Comparison of ENCODE assay signal across 8 mouse cellular contexts in the genomic region with DNA sequence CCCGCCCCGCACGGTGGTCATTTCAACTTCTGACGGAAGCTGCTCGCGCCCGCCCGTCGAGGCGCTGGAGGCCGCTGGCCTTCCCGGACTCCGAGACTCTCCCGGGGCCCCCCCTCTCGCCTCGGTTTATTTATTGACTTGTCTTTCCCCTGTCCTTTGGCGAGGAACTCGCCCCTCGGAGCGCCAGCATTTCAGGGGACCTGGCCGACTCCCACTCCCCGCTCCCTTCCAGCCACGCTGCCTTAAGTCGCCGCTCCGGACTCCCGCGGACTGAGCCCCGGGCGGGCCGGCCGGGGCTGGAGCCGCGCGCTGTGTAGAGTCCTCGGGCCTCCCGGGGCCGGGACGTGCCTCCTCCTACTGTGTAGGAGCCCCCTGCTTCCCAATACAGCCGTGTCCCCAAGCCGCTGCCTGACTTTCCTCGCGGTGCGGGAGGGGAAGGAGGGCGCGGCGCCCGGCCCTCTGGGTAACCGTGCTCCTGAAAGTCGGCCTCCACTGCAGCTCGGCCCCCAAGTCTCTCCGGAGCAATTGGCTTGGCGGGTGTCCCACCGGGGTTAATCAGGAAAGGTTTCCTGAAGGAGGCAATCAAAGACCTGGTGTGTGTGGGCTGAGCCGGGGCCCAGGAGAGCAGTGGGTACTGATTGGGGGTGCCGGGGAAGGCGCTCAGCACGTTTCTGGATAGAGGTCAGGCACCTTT. TPM values are rescaled to one million over a fixed set of nuclear protein-coding genes. Genes with fewer than 3 reads are reported as not detected.
A peak's percentile ranks its signal among the peaks of the same experiment; 100 is the strongest.
DNase-seq lines count a peak whose midpoint lies in the region; ATAC-seq lines count a peak whose summit lies in the region.

No protein-coding gene starts in this region.

- H3K4me1 ChIP-seq in embryonic facial prominence, embryonic 10.5 days, result peaks cover 26% of the 10 kb centered on the region
- peaks cover 20% of the 10 kb centered on the region for H3K4me1 ChIP-seq in midbrain, embryonic 12.5 days

- H3K9ac ChIP-seq in midbrain, embryonic 12.5 days (replicated peaks), result peak overlapping the region; percentile 46

- peaks cover 47% of the 10 kb centered on the region for H3K36me3 ChIP-seq in embryonic facial prominence, embryonic 10.5 days (replicated peaks)
- peaks cover 54% of the 10 kb centered on the region for H3K36me3 ChIP-seq in midbrain, embryonic 12.5 days

- H3K4me3 ChIP-seq in embryonic facial prominence, embryonic 10.5 days, result peak overlapping the region; percentile 51
- peak overlapping the region; percentile 23 for H3K4me3 ChIP-seq in midbrain, embryonic 12.5 days

- no peaks in the 10 kb centered on the region for H3K9me3 ChIP-seq in embryonic facial prominence, embryonic 10.5 days
- no peaks in the 10 kb centered on the region for H3K9me3 ChIP-seq in midbrain, embryonic 12.5 days

- H3K27ac ChIP-seq in embryonic facial prominence, embryonic 10.5 days (replicated peaks), result no peak overlapping the region
- H3K27ac ChIP-seq in midbrain, embryonic 12.5 days (replicated peaks), result no peak overlapping the region

- H3K4me2 ChIP-seq in midbrain, embryonic 12.5 days (replicated peaks), result peak overlapping the region; percentile 45

- WGBS in embryonic facial prominence, embryonic 10.5 days, result 3% methylated on average over 58 of the region's 58 CpGs
- 6% methylated on average over 58 of the region's 58 CpGs for WGBS in midbrain, embryonic 12.5 days

- ATAC-seq in midbrain, embryonic 12.5 days (ENCODE audit: low FRiP score, low read depth), result peak; percentile 48; the same call in 1 of the 2 replicates
- no peak for ATAC-seq in monocyte, adult 5-6 weeks (replicated peaks; ENCODE audit: insufficient number of reproducible peaks, low FRiP score, low TSS enrichment, poor library complexity, severe bottlenecking)

- H3K27me3 ChIP-seq in embryonic facial prominence, embryonic 10.5 days (replicated peaks; ENCODE audit: low read depth, poor library complexity, severe bottlenecking), result peaks cover 74% of the 10 kb centered on the region
- peaks cover 60% of the 10 kb centered on the region for H3K27me3 ChIP-seq in midbrain, embryonic 12.5 days

- peak; percentile 12 to 19 for DNase-seq in thymus, postnatal 36 days
- no peak for DNase-seq in thymus, adult 18-20 months
- DNase-seq in embryonic facial prominence, embryonic 10.5 days (ENCODE audit: low spot score), result peak; percentile 57
- DNase-seq in heart, postnatal 14 days, result peak; percentile 35 to 45
- peak; percentile 67 to 76 for DNase-seq in kidney, postnatal 4 days
- no peak for DNase-seq in spleen, postnatal 36 days (ENCODE audit: low spot score in 2 of 2)

- intact Hi-C loops in heart, postnatal 14 days (cut with DNase I), result no loop called here

RNA-seq across cellular contexts. Expression of gene Sema6c, which starts 13.1 kb away (rescaled TPM):
- polyA plus RNA-seq in embryonic facial prominence, embryonic 10.5 days (2016; fragmentation: Nextera tagmentation; extraction: Ambion mirVana), result 6.8 and 9.2 TPM in 2 replicates
- total RNA-seq in heart, postnatal 14 days (2021), result 10 to 100 TPM in 1 of 2 experiments, 1 to 10 TPM in 1; 5.8 to 11.8 TPM
- polyA plus RNA-seq in midbrain, embryonic 12.5 days (2016; fragmentation: Nextera tagmentation; extraction: Ambion mirVana), result 45.1 and 56.8 TPM in 2 replicates
- not detected in 3 replicates for total RNA-seq in monocyte, adult 5-6 weeks (2017)

RNA-seq across cellular contexts. Expression of gene Tnfaip8l2, which starts 31.2 kb away (rescaled TPM):
- polyA plus RNA-seq in embryonic facial prominence, embryonic 10.5 days (2016; fragmentation: Nextera tagmentation; extraction: Ambion mirVana), result 0.98 and 2.8 TPM in 2 replicates
- 1 to 10 TPM; 3.0 to 3.1 TPM for total RNA-seq in heart, postnatal 14 days (2021)
- 2.5 and 3.3 TPM in 2 replicates for polyA plus RNA-seq in midbrain, embryonic 12.5 days (2016; fragmentation: Nextera tagmentation; extraction: Ambion mirVana)
- 63.2 to 73.9 TPM (median 73.1 TPM) in 3 replicates for total RNA-seq in monocyte, adult 5-6 weeks (2017)

RNA-seq across cellular contexts. Expression of gene Lysmd1, which starts 39.5 kb away (rescaled TPM):
- polyA plus RNA-seq in embryonic facial prominence, embryonic 10.5 days (2016; fragmentation: Nextera tagmentation; extraction: Ambion mirVana), result 14.0 and 14.5 TPM in 2 replicates
- total RNA-seq in heart, postnatal 14 days (2021), result 1 to 10 TPM; 6.4 to 7.4 TPM
- 22.5 and 24.4 TPM in 2 replicates for polyA plus RNA-seq in midbrain, embryonic 12.5 days (2016; fragmentation: Nextera tagmentation; extraction: Ambion mirVana)
- total RNA-seq in monocyte, adult 5-6 weeks (2017), result 4.1 to 5.9 TPM (median 5.7 TPM) in 3 replicates

RNA-seq across cellular contexts. Expression of gene Scnm1, which starts 39.6 kb away (rescaled TPM):
- polyA plus RNA-seq in embryonic facial prominence, embryonic 10.5 days (2016; fragmentation: Nextera tagmentation; extraction: Ambion mirVana), result 81.0 and 84.4 TPM in 2 replicates
- 10 to 100 TPM; 29.5 to 33.5 TPM for total RNA-seq in heart, postnatal 14 days (2021)
- 86.7 and 94.8 TPM in 2 replicates for polyA plus RNA-seq in midbrain, embryonic 12.5 days (2016; fragmentation: Nextera tagmentation; extraction: Ambion mirVana)
- 65.3 to 128 TPM (median 82.5 TPM) in 3 replicates for total RNA-seq in monocyte, adult 5-6 weeks (2017)

RNA-seq across cellular contexts. Expression of gene Gabpb2, which starts 44.3 kb away (rescaled TPM):
- 12.0 and 12.5 TPM in 2 replicates for polyA plus RNA-seq in embryonic facial prominence, embryonic 10.5 days (2016; fragmentation: Nextera tagmentation; extraction: Ambion mirVana)
- 10 to 100 TPM; 14.9 to 15.0 TPM for total RNA-seq in heart, postnatal 14 days (2021)
- 11.0 and 11.6 TPM in 2 replicates for polyA plus RNA-seq in midbrain, embryonic 12.5 days (2016; fragmentation: Nextera tagmentation; extraction: Ambion mirVana)
- total RNA-seq in monocyte, adult 5-6 weeks (2017), result 87.0 to 129 TPM (median 91.1 TPM) in 3 replicates

Comparison
In these comparisons a context has a peak if more than half of its experiments do, and no peak if none do; other contexts are left out.
1. DNase-seq: peak in thymus, postnatal 36 days (2 of 2), embryonic facial prominence, embryonic 10.5 days (single experiment), heart, postnatal 14 days (2 of 2) and kidney, postnatal 4 days (2 of 2); none in thymus, adult 18-20 months (0 of 2) and spleen, postnatal 36 days (0 of 2).
2. RNA of gene Tnfaip8l2, which starts 31.2 kb away (total RNA-seq): 63.2 to 73.9 TPM in monocyte, adult 5-6 weeks; 3.0 to 3.1 TPM in heart, postnatal 14 days; every median in the first group is over 10 times any median in the second.